Mouse (Mus musculus) intestine, postnatal 0 days (tissue): Measurements from ENCODE around the gene Nid2. TPM values are rescaled to one million over a fixed set of nuclear protein-coding genes. Genes with fewer than 3 reads are reported as not detected.
A peak's percentile ranks its signal among the peaks of the same experiment; 100 is the strongest.

Experiments used
- ATAC-seq: fragments of 200-750 bp; cut with Nextera tagmentation; 2 replicates; pipeline ENCODE4 v1.8.0; 2017; ENCODE audit warnings: mild to moderate bottlenecking, moderate TSS enrichment, moderate library complexity
- H3K27ac ChIP-seq: fragments of 300-500 bp; sonication (generic); 2 replicates; pipeline ENCODE4 v1.5.1; 2014; ENCODE audit warnings: mild to moderate bottlenecking, low read depth, low read length, moderate library complexity
- H3K27me3 ChIP-seq: fragments of 300-500 bp; sonication (generic); replicated peaks from 2 replicates; pipeline ENCODE4 v1.6.1; 2014; ENCODE audit warnings: low read length, mixed read lengths; ENCODE audit not compliant: control insufficient read depth, insufficient read depth
- H3K36me3 ChIP-seq: fragments of 300-500 bp; sonication (generic); 2 replicates; pipeline ENCODE4 v1.6.1; 2014; ENCODE audit warnings: mild to moderate bottlenecking, moderate library complexity; ENCODE audit not compliant: control insufficient read depth, insufficient read depth
- H3K4me1 ChIP-seq: fragments of 300-500 bp; sonication (generic); replicated peaks from 2 replicates; pipeline ENCODE4 v1.6.1; 2014; ENCODE audit warnings: antibody characterized with exemption, low read length, mixed read lengths; ENCODE audit not compliant: control insufficient read depth, insufficient read depth
- H3K4me2 ChIP-seq: fragments of 300-500 bp; sonication (generic); replicated peaks from 2 replicates; pipeline ENCODE4 v1.6.1; 2014; ENCODE audit warnings: low read depth, mild to moderate bottlenecking, moderate library complexity
- H3K4me3 ChIP-seq: fragments of 300-500 bp; sonication (generic); 2 replicates; pipeline ENCODE4 v1.5.1; 2014; ENCODE audit warnings: low read depth, low read length
- H3K9ac ChIP-seq: fragments of 300-500 bp; sonication (generic); 2 replicates; pipeline ENCODE4 v1.6.1; 2014; ENCODE audit warnings: mild to moderate bottlenecking, low read depth, low read length
- H3K9me3 ChIP-seq: fragments of 300-500 bp; sonication (generic); 2 replicates; pipeline ENCODE4 v1.6.1; 2016; ENCODE audit warnings: mixed run types; ENCODE audit not compliant: control insufficient read depth
- CTCF ChIP-seq: sonication (generic); IDR thresholded peaks from 2 replicates; pipeline ENCODE4 v1.5.1; 2016; ENCODE audit warnings: low read depth, mild to moderate bottlenecking, control low read depth, antibody characterized with exemption, moderate library complexity
- WGBS: fragments of 180-500 bp; shearing (Covaris S2); extraction: QIAGEN DNeasy Blood & Tissue Kit; methylation state at CpG from one replicate; pipeline ENCODE4 v1.1.7; 2014; 5-methylcytosine and 5-hydroxymethylcytosine counted together
- polyA plus RNA-seq: library from polyadenylated mRNA; unstranded; fragments of >200 nt; fragmentation: Nextera tagmentation; extraction: Ambion mirVana; gene quantifications from 2 replicates; pipeline ENCODE4 v1.2.1, GENCODE M21; 2015

Gene Nid2
- polyA plus RNA-seq, 1 experiment from 2014 or later, result 20.0 TPM

DNA sequence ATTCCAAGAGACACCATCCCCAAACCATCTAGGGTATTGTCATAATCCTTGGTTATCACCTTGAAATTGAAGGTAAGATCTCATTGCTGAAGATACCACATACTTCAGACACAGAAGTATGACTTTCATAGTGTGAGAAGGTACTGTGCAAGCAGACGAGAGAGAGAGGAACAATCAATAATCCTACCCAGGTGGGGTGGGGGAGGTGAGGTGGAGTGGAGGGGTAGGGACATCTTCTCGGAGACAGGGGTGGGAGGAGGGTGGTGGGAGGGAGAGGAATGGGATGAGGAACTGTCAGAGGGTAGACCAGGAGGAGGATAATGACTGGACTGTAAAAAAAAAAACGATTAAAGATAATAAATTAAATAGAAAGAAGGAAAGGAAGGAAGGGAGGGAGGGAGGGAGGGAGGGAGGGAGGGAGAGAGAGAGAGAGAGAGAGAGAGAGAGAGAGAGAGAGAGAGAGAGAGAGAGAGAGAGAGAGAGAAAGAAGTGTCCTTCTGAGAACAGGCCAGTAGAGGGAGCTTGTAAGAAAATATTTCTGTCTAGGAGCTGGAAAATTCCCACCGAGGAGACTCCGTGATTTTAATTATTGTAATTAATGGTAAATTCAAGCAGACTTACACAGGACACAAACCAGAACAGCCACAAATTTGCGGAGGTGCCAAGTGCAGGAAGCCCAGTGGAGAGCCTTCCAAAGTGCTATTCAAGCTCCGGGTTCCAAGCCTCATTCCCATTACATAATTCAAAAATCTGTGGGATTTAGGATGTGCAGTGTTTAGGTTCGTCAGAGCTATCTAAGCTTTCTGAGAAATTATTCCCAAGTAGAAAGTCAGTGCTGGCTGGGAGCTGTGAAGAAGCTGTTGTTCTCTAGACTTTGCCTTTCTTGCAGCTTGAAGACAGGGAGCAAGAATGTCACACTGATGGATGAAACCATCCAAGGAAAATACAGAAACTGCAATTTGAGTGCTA is 108.0 kb downstream of the Nid2 start:
- no peak for ATAC-seq
- H3K9ac ChIP-seq, result no peak overlapping the region

DNA sequence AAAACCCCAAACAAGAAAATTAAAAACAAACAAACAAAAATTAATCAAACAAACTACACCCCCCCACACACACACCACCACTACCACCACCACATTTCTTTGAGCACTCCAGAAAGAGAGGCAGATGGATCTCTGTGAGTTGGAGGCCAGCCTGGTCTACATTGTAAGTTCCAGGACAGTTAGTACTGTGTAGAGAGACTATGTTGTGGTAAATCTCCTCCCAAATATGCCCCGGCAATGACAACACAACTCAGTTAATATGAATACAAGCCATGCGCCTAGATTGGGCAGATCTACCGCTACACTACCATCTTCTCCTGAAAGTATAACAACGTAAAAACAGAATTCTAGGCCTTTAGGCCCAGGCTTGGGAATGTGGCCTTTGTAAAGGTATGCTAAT is 109.2 kb downstream of the Nid2 start:
- H3K27ac ChIP-seq, result no peak overlapping the region
- no peak overlapping the region for H3K9ac ChIP-seq
- no peak for ATAC-seq
- no peaks in the 10 kb centered on the region for H3K36me3 ChIP-seq
- 93% methylated on average over 4 of the region's 4 CpGs for WGBS
- H3K27me3 ChIP-seq, result no peaks in the 10 kb centered on the region
- no peak overlapping the region for H3K4me3 ChIP-seq
- H3K4me2 ChIP-seq, result no peak overlapping the region
- no peaks in the 10 kb centered on the region for H3K4me1 ChIP-seq
- no peaks in the 10 kb centered on the region for H3K9me3 ChIP-seq
- TF ChIP-seq CTCF, result no peak

More for the DNA sequence above, 108.0 kb downstream of the Nid2 start:
- 45% methylated on average over 8 of the region's 8 CpGs for WGBS
- TF ChIP-seq CTCF, result peak; percentile 55
- Histone ChIP-seq H3K36me3 (no peaks in the 10 kb centered on the region), H3K9me3 (no peaks in the 10 kb centered on the region), H3K4me1 (no peaks in the 10 kb centered on the region), H3K4me2 (no peak overlapping the region), H3K27me3 (no peaks in the 10 kb centered on the region), H3K4me3 (no peak overlapping the region), H3K27ac (no peak overlapping the region)

Other genes with a start within 250 kb of the Nid2 start
- 0.20 and 0.22 TPM in 2 replicates for gene Gm2244, start 201.3 kb upstream of the Nid2 start, polyA plus RNA-seq
- gene Gm2237, start 166.1 kb upstream of the Nid2 start, polyA plus RNA-seq, result 0.72 and 0.83 TPM in 2 replicates
- not detected in 2 replicates for gene Gm5458, start 148.7 kb upstream of the Nid2 start, polyA plus RNA-seq
- 209 TPM in 2 replicates for gene Rtraf, start 72.6 kb downstream of the Nid2 start, polyA plus RNA-seq
- gene Gng2, start 226.4 kb downstream of the Nid2 start, polyA plus RNA-seq, result 22.2 and 22.6 TPM in 2 replicates